Mouse (Mus musculus) intestine, embryonic 14.5 days (tissue): ENCODE measurements around the gene Golga3. TPM values are rescaled to one million over a fixed set of nuclear protein-coding genes. Genes with fewer than 3 reads are reported as not detected.
A peak's percentile ranks its signal among the peaks of the same experiment; 100 is the strongest.

Source experiments
- ATAC-seq: fragments of 200-750 bp; cut with Nextera tagmentation; replicated peaks from 2 replicates; pipeline ENCODE4 v1.8.0; 2017; ENCODE audit warnings: low read depth, moderate number of reproducible peaks, moderate TSS enrichment, moderate library complexity; ENCODE audit not compliant: low FRiP score, low TSS enrichment
- DNase-seq: peaks from one replicate; pipeline ENCODE4 v3.0.0-alpha.2; 2018; ENCODE audit warnings: low spot score
- H3K27ac ChIP-seq: fragments of 300-500 bp; sonication (generic); 2 replicates; pipeline ENCODE4 v1.5.1; 2014; ENCODE audit warnings: low read depth, mild to moderate bottlenecking, control low read depth
- H3K27me3 ChIP-seq: fragments of 300-500 bp; sonication (generic); replicated peaks from 2 replicates; pipeline ENCODE4 v1.6.1; 2014; ENCODE audit warnings: low read length, control low read depth; ENCODE audit not compliant: control insufficient read depth, insufficient read depth
- H3K36me3 ChIP-seq: fragments of 300-500 bp; sonication (generic); 2 replicates; pipeline ENCODE4 v1.6.1; 2014; ENCODE audit warnings: low read length, control low read depth; ENCODE audit not compliant: control insufficient read depth, insufficient read depth
- H3K4me1 ChIP-seq: fragments of 300-500 bp; sonication (generic); replicated peaks from 2 replicates; pipeline ENCODE4 v1.6.1; 2014; ENCODE audit warnings: low read length, control low read depth, mixed read lengths; ENCODE audit not compliant: control insufficient read depth, insufficient read depth
- H3K4me2 ChIP-seq: fragments of 300-500 bp; sonication (generic); 2 replicates; pipeline ENCODE4 v1.6.1; 2014; ENCODE audit warnings: low read length
- H3K4me3 ChIP-seq: fragments of 300-500 bp; sonication (generic); 2 replicates; pipeline ENCODE4 v1.5.1; 2014; ENCODE audit warnings: low read depth, low read length, control low read depth, mixed read lengths
- H3K9ac ChIP-seq: fragments of 300-500 bp; sonication (generic); 2 replicates; pipeline ENCODE4 v1.6.1; 2014; ENCODE audit warnings: mild to moderate bottlenecking, low read length
- H3K9me3 ChIP-seq: fragments of 300-500 bp; sonication (generic); 2 replicates; pipeline ENCODE4 v1.6.1; 2016; ENCODE audit warnings: low read length, control low read depth; ENCODE audit not compliant: control insufficient read depth
- WGBS: fragments of 180-500 bp; shearing (Covaris S2); extraction: QIAGEN DNeasy Blood & Tissue Kit; methylation state at CpG from one replicate; pipeline ENCODE4 v1.1.7; 2014; 5-methylcytosine and 5-hydroxymethylcytosine counted together
- polyA plus RNA-seq: library from polyadenylated mRNA; unstranded; fragments of >200 nt; fragmentation: Nextera tagmentation; extraction: Ambion mirVana; gene quantifications from 2 replicates; pipeline ENCODE4 v1.2.1, GENCODE M21; 2014

Golga3 gene
- polyA plus RNA-seq = 19.5 and 21.9 TPM in 2 replicates

DNA sequence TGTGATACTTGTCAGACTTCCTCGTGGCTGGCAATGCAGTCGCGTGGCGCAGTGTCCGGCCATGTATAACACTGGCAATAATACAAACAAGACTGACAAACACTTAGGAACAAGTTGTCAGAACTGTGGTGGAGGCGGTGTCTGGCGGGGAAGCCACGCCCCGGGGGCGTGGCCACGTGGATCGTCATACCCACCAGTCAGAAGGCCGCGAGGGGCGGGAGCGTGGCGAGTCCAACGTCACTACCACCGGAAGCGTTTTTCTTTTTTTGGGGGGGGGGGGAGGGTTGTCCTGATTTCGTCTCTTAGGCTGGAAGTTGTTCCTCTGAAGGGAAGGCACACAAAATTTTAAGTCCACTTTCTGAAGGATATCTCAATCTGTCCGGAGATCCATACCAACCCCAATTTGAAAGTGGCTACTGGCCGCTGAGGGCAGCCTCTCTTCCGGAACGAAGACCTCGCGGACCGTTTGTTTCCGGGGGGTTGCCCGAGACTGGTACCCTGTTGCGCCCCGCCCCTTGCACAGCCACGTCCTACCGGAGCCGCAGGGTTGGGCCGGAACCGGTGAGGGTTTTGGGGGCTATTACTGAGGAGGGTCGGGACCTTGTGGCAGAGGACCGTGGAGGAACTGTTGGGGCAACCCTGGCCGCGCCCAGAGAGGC lies at the start of gene Golga3:
Golga3 (plus strand) TSS at position 340 of the 659 bp plus-strand sequence.
- peak within 1 kb of the TSS; percentile 72 for H3K4me2 ChIP-seq
- peaks cover 8% of the 10 kb centered on the region for H3K4me1 ChIP-seq
- H3K27me3 ChIP-seq = no peaks in the 10 kb centered on the region
- H3K27ac ChIP-seq = peak within 1 kb of the TSS; percentile 71
- H3K36me3 ChIP-seq = peaks cover 6% of the 10 kb centered on the region; the same call in 1 of the 2 replicates
- peak within 1 kb of the TSS; percentile 83 for H3K9ac ChIP-seq
- DNase-seq = peak; percentile 96
- WGBS = under 1% methylated on average over 41 of the region's 41 CpGs
- H3K9me3 ChIP-seq = no peaks in the 10 kb centered on the region
- ATAC-seq = peak; percentile 97
- peak within 1 kb of the TSS; percentile 99 for H3K4me3 ChIP-seq

- peak; percentile 99 for ATAC-seq
- H3K36me3 ChIP-seq = peaks cover 13% of the 10 kb centered on the region
- DNase-seq = peak; percentile 98
- H3K4me1 ChIP-seq = no peaks in the 10 kb centered on the region
- no peaks in the 10 kb centered on the region for H3K27me3 ChIP-seq
- 0 out of 2 replicates have a peak, but pooled peaks cover 9% of the 10 kb centered on the region for H3K9me3 ChIP-seq
- H3K4me2 ChIP-seq = peak within 1 kb of the TSS; percentile 77
- peak within 1 kb of the TSS; percentile 74 for H3K9ac ChIP-seq
- 4% methylated on average over 46 of the region's 46 CpGs for WGBS
- peak within 1 kb of the TSS; percentile 80 for H3K4me3 ChIP-seq
- peak within 1 kb of the TSS; percentile 38; the same call in 1 of the 2 replicates for H3K27ac ChIP-seq
These were observed 41.0 kb upstream of the Golga3 start, which contains the start of gene Chfr for GRCm38 (mm10) chr5:110135293-110136086. Gene Chfr (plus strand): TSS chr5:110135842.

DNA sequence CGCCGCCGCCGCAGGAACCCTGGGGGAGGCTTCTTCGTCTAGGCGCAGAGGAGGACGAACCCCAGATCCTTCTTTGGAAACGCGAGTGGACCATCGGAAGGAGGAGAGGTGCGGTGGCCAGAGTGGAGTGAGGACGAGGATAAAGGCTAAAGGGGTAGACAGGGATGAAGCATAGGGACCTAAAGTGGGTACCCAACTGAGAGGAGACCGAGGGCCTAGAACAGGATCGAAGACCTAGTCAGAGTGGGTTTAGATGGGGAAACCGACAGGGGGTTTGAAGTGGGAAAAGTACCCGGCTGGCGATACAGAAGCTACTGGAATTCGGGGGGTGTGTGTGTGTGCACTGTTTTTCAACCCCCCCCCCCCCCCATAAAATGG lies 40.4 kb upstream of the Golga3 start:
- peak overlapping the region; percentile 74 for H3K9ac ChIP-seq
- peak overlapping the region; percentile 80 for H3K4me3 ChIP-seq
- no peaks in the 10 kb centered on the region for H3K4me1 ChIP-seq
- H3K27ac ChIP-seq = peak overlapping the region; percentile 38; the same call in 1 of the 2 replicates
- no peaks in the 10 kb centered on the region for H3K27me3 ChIP-seq
- ATAC-seq = peak; percentile 42
- peak overlapping the region; percentile 77 for H3K4me2 ChIP-seq
- H3K9me3 ChIP-seq = 0 out of 2 replicates have a peak, but pooled peaks cover 6% of the 10 kb centered on the region
- peaks cover 17% of the 10 kb centered on the region for H3K36me3 ChIP-seq
- no peak for DNase-seq
- 6% methylated on average over 18 of the region's 18 CpGs for WGBS

- no peak for ATAC-seq
- no peak for DNase-seq
- Histone ChIP-seq H3K4me1 (no peaks in the 10 kb centered on the region), H3K4me2 (no peak overlapping the region), H3K27ac (no peak overlapping the region), H3K9me3 (0 out of 2 replicates have a peak, but pooled peaks cover 6% of the 10 kb centered on the region), H3K27me3 (no peaks in the 10 kb centered on the region), H3K36me3 (peaks cover 23% of the 10 kb centered on the region), H3K4me3 (no peak overlapping the region), H3K9ac (no peak overlapping the region)
- 94% methylated on average over 3 of the region's 3 CpGs for WGBS
These were observed 38.7 kb upstream of the Golga3 start for GRCm38 (mm10) chr5:110137816-110138215.

- Histone ChIP-seq H3K27ac (no peak overlapping the region), H3K27me3 (no peaks in the 10 kb centered on the region), H3K4me1 (no peaks in the 10 kb centered on the region), H3K36me3 (peaks cover 35% of the 10 kb centered on the region), H3K9me3 (0 out of 2 replicates have a peak, but pooled peaks cover 6% of the 10 kb centered on the region), H3K4me2 (no peak overlapping the region), H3K9ac (no peak overlapping the region), H3K4me3 (no peak overlapping the region)
- WGBS = 95% methylated on average over 3 of the region's 3 CpGs
- DNase-seq (no peak), ATAC-seq (no peak)
These were observed 37.2 kb upstream of the Golga3 start for GRCm38 (mm10) chr5:110139325-110139724.

DNA sequence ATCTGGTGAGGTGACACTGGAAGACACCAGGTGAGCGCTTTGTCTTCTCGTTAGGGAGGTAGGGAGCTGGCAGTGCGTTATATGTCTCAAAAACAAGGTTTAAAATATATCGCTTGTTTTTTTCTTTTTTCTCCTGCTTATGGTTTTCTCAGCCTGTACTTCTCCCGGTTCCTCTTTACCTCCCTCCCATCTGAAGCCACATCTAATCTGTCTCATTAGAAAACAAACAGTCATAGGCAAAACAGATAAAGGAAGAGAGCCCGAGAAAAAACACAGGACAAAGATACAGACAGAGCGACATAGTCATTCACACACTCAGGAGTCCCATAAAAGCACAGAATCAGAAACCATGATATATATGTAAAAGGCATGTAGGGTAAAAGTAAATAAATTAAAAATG lies 36.1 kb upstream of the Golga3 start:
- Histone ChIP-seq H3K9ac (no peak overlapping the region), H3K4me1 (no peaks in the 10 kb centered on the region), H3K4me2 (no peak overlapping the region), H3K9me3 (no peaks in the 10 kb centered on the region), H3K27me3 (no peaks in the 10 kb centered on the region), H3K4me3 (no peak overlapping the region), H3K27ac (no peak overlapping the region), H3K36me3 (peaks cover 44% of the 10 kb centered on the region)
- 88% methylated on average over 7 of the region's 7 CpGs for WGBS
- no peak for DNase-seq
- ATAC-seq = no peak

GRCm38 (mm10) chr5:110142309-110142708 lies 34.2 kb upstream of the Golga3 start:
- Histone ChIP-seq H3K4me2 (no peak overlapping the region), H3K9me3 (no peaks in the 10 kb centered on the region), H3K4me3 (no peak overlapping the region), H3K27me3 (no peaks in the 10 kb centered on the region), H3K4me1 (no peaks in the 10 kb centered on the region), H3K36me3 (peaks cover 59% of the 10 kb centered on the region), H3K27ac (no peak overlapping the region), H3K9ac (no peak overlapping the region)
- ATAC-seq = no peak
- 94% methylated on average over 2 of the region's 2 CpGs for WGBS
- DNase-seq = no peak

DNA sequence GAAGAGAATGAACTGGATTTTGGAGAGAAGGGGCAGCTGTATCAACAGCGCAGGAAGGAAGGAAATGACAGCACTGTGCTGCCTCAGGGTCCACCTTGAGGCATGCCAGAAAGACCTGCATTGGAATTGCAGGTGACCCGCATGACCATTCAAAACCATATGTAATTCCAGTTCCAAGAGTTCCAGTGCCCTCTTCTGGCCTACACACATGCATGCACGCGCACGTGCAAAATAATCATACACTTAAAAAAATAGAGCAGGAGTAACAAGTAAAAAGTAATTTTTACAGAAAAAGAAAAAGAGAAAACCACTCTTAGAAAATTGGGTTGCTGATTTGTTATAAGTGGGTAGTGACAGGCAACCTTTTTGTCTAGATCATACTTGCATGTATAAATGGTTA lies 33.5 kb upstream of the Golga3 start:
- DNase-seq (no peak), ATAC-seq (no peak)
- Histone ChIP-seq H3K27ac (no peak overlapping the region), H3K4me2 (no peak overlapping the region), H3K4me3 (no peak overlapping the region), H3K9me3 (no peaks in the 10 kb centered on the region), H3K36me3 (peaks cover 64% of the 10 kb centered on the region), H3K27me3 (no peaks in the 10 kb centered on the region), H3K9ac (no peak overlapping the region), H3K4me1 (no peaks in the 10 kb centered on the region)
- 87% methylated on average over 5 of the region's 5 CpGs for WGBS
